Mouse (Mus musculus) fibroblast of lung, adult 2 months (primary cell): ENCODE results near the gene Olfml2b.

Experiments used
- DNase-seq: peaks from one replicate; pipeline ENCODE4 v3.0.0-alpha.2; 2011; ENCODE audit warnings: low read depth

Olfml2b gene

DNA sequence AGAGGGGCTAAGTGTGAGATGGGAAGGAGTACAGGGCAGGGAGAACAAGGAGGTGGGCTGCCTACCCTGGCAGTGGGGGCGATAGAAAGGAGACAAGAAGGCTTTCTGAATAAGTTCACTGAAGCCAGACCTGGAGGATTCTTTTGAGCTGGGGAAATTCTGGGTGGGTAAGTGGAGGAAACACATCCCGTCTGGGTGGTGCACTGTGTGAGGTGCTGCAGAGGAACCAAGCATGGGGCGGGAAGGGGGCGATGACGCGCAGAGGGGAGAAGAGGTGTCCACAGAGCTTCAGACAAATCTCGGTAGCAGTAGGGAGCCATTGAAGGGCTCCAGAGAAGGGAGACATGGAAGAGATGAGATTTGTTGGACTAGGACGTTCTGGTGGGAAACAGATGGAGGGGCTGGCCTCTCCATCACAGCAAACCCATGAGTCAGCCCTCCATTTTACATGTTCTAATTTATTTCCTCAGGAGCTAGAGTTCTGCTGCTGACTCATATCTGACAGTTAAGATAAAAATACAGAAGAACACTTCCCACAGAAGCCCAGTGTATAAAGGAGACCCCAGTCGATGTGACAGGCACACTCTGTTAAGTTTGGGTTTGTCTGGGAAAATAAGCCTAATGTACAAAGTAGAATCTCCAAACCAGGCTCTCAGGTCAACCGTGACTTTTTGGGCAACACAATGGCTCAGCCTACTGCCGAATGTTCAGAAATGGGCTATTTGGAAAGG is 87.7 kb downstream of the Olfml2b start:
- DNase-seq, result no peak
